Mouse (Mus musculus) MEL (cell line): ENCODE measurements around the gene Aoah. TPM values are rescaled to one million over a fixed set of nuclear protein-coding genes. Genes with fewer than 3 reads are reported as not detected.

Source experiments
- DNase-seq: peaks from one replicate; pipeline ENCODE4 v3.0.0; 2011; ENCODE audit warnings: low read depth, low spot score
- H3K27ac ChIP-seq: 2 replicates; pipeline ENCODE4 v1.5.1; 2012; ENCODE audit warnings: low read depth, mild to moderate bottlenecking, control low read depth, low read length, moderate library complexity; ENCODE audit not compliant: control insufficient read depth
- H3K27me3 ChIP-seq, 2 experiments: fragments of 150-350 bp in 1 of 2; sonication (generic) in 1 of 2; 2 replicates each; pipeline ENCODE4 v1.6.1; 2012; ENCODE audit warnings: low read length in 2 of 2, mild to moderate bottlenecking in 2 of 2, improper control_type of control experiment in 1 of 2, moderate library complexity in 1 of 2; ENCODE audit not compliant: insufficient read depth in 2 of 2, control insufficient read depth in 1 of 2
- H3K36me3 ChIP-seq, 2 experiments: 2 replicates each; pipeline ENCODE4 v1.6.1; 2012 to 2014; ENCODE audit warnings: low read length in 2 of 2, improper control_type of control experiment in 1 of 2, inconsistent platforms in 1 of 2, mild to moderate bottlenecking in 1 of 2; ENCODE audit not compliant: insufficient read depth in 2 of 2, control insufficient read depth in 1 of 2
- H3K4me1 ChIP-seq, 2 experiments: fragments of 150-350 bp in 1 of 2; sonication (generic) in 1 of 2; 2 replicates each; pipeline ENCODE4 v1.6.1; 2012; ENCODE audit warnings: low read length in 2 of 2, improper control_type of control experiment in 1 of 2, mild to moderate bottlenecking in 1 of 2; ENCODE audit not compliant: insufficient read depth in 2 of 2, control insufficient read depth in 1 of 2
- H3K4me3 ChIP-seq, 2 experiments: fragments of 150-350 bp in 1 of 2; sonication (generic) in 1 of 2; 2 replicates each; pipeline ENCODE4 v1.5.1; 2012; ENCODE audit warnings: low read depth in 2 of 2, low read length in 2 of 2, mild to moderate bottlenecking in 2 of 2, moderate library complexity in 2 of 2, control low read depth in 1 of 2, improper control_type of control experiment in 1 of 2; ENCODE audit not compliant: control insufficient read depth in 1 of 2, insufficient read depth in 1 of 2
- H3K79me2 ChIP-seq: 2 replicates; pipeline ENCODE4 v1.6.1; 2012; ENCODE audit warnings: mild to moderate bottlenecking, low read length, moderate library complexity; ENCODE audit not compliant: control insufficient read depth, poor library complexity, insufficient read depth
- H3K9ac ChIP-seq: 2 replicates; pipeline ENCODE4 v1.6.1; 2012; ENCODE audit warnings: low read depth, mild to moderate bottlenecking, control low read depth, low read length, moderate library complexity; ENCODE audit not compliant: control insufficient read depth, poor library complexity, severe bottlenecking
- H3K9me3 ChIP-seq: fragments of 150-350 bp; sonication (generic); replicated peaks from 2 replicates; pipeline ENCODE4 v1.6.1; 2012; ENCODE audit warnings: mild to moderate bottlenecking, low read length, improper control_type of control experiment, moderate library complexity; ENCODE audit not compliant: insufficient read depth
- BHLHE40 ChIP-seq: IDR thresholded peaks from 2 replicates; pipeline ENCODE4 v1.6.1; 2012; ENCODE audit warnings: low read depth, mild to moderate bottlenecking, inconsistent platforms, low read length, improper control_type of control experiment, borderline replicate concordance
- CHD1 ChIP-seq: IDR thresholded peaks from 2 replicates; pipeline ENCODE4 v1.6.1; 2012; ENCODE audit warnings: low read depth, mild to moderate bottlenecking, inconsistent platforms, low read length, improper control_type of control experiment
- CHD2 ChIP-seq: IDR thresholded peaks from 2 replicates; pipeline ENCODE4 v1.6.1; 2011; ENCODE audit warnings: low read length, improper control_type of control experiment
- E2F4 ChIP-seq: IDR thresholded peaks from 2 replicates; pipeline ENCODE4 v1.6.1; 2011; ENCODE audit warnings: low read depth, low read length, improper control_type of control experiment, borderline replicate concordance
- ELF1 ChIP-seq: IDR thresholded peaks from 2 replicates; pipeline ENCODE4 v1.6.1; 2014; ENCODE audit warnings: low read depth, mild to moderate bottlenecking, inconsistent platforms, low read length, improper control_type of control experiment, moderate library complexity
- ETS1 ChIP-seq: IDR thresholded peaks from 2 replicates; pipeline ENCODE4 v1.6.1; 2012; ENCODE audit warnings: low read depth, mild to moderate bottlenecking, inconsistent platforms, low read length, improper control_type of control experiment, moderate library complexity
- HCFC1 ChIP-seq: IDR thresholded peaks from 2 replicates; pipeline ENCODE4 v1.6.1; 2012; ENCODE audit warnings: low read depth, mild to moderate bottlenecking, inconsistent platforms, low read length, improper control_type of control experiment, moderate library complexity
- JUND ChIP-seq: IDR thresholded peaks from 2 replicates; pipeline ENCODE4 v1.6.1; 2011; ENCODE audit warnings: low read depth, mild to moderate bottlenecking, improper control_type of control experiment, low read length
- KAT2A ChIP-seq: conservative IDR thresholded peaks from 2 replicates; pipeline ENCODE4 v1.6.1; 2012; ENCODE audit warnings: low read depth, low read length, improper control_type of control experiment, inconsistent platforms
- MAFK ChIP-seq: IDR thresholded peaks from 2 replicates; pipeline ENCODE4 v1.6.1; 2011; ENCODE audit warnings: low read depth, mild to moderate bottlenecking, low read length, improper control_type of control experiment, borderline replicate concordance
- MAX ChIP-seq: IDR thresholded peaks from 2 replicates; pipeline ENCODE4 v1.6.1; 2011; ENCODE audit warnings: low read length, improper control_type of control experiment
- MAZ ChIP-seq: IDR thresholded peaks from 2 replicates; pipeline ENCODE4 v1.6.1; 2012; ENCODE audit warnings: low read depth, mild to moderate bottlenecking, inconsistent platforms, low read length, improper control_type of control experiment
- MEF2A ChIP-seq: IDR thresholded peaks from 2 replicates; pipeline ENCODE4 v1.6.1; 2014; ENCODE audit warnings: low read depth, mild to moderate bottlenecking, inconsistent platforms, low read length, improper control_type of control experiment; ENCODE audit not compliant: poor library complexity, insufficient replicate concordance, severe bottlenecking; ENCODE audit errors: extremely low read depth
- MXI1 ChIP-seq: IDR thresholded peaks from 2 replicates; pipeline ENCODE4 v1.6.1; 2011; ENCODE audit warnings: mild to moderate bottlenecking, low read depth, low read length, improper control_type of control experiment
- MYB ChIP-seq: IDR thresholded peaks from 2 replicates; pipeline ENCODE4 v1.6.1; 2011; ENCODE audit warnings: mild to moderate bottlenecking, low read depth, low read length, improper control_type of control experiment
- MYC ChIP-seq: IDR thresholded peaks from 2 replicates; pipeline ENCODE4 v1.6.1; 2011; ENCODE audit warnings: low read depth, mild to moderate bottlenecking, low read length, improper control_type of control experiment, moderate library complexity
- POLR2A ChIP-seq, 2 experiments: IDR thresholded peaks; 2 replicates each; pipeline ENCODE4 v1.6.1; 2011 to 2012; ENCODE audit warnings: low read length in 2 of 2, mild to moderate bottlenecking in 2 of 2, control low read depth in 1 of 2, improper control_type of control experiment in 1 of 2, low read depth in 1 of 2, moderate library complexity in 1 of 2; ENCODE audit not compliant: control insufficient read depth in 1 of 2, insufficient read depth in 1 of 2, poor library complexity in 1 of 2
- POLR2AphosphoS2 ChIP-seq: IDR thresholded peaks from 2 replicates; pipeline ENCODE4 v1.6.1; 2011; ENCODE audit warnings: low read length, improper control_type of control experiment
- POLR2AphosphoS5 ChIP-seq: IDR thresholded peaks from 2 replicates; pipeline ENCODE4 v1.6.1; 2012; ENCODE audit warnings: low read depth, borderline replicate concordance, mild to moderate bottlenecking, inconsistent platforms, low read length, moderate library complexity, mixed read lengths
- RAD21 ChIP-seq: IDR thresholded peaks from 2 replicates; pipeline ENCODE4 v1.6.1; 2011; ENCODE audit warnings: mild to moderate bottlenecking, low read depth, low read length, improper control_type of control experiment
- RCOR1 ChIP-seq: IDR thresholded peaks from 2 replicates; pipeline ENCODE4 v1.6.1; 2012; ENCODE audit warnings: low read depth, mild to moderate bottlenecking, inconsistent platforms, low read length, improper control_type of control experiment
- SIN3A ChIP-seq: IDR thresholded peaks from 2 replicates; pipeline ENCODE4 v1.6.1; 2012; ENCODE audit warnings: low read length, improper control_type of control experiment, inconsistent platforms
- SMC3 ChIP-seq: IDR thresholded peaks from 2 replicates; pipeline ENCODE4 v1.6.1; 2011; ENCODE audit warnings: low read depth, low read length, improper control_type of control experiment
- TBP ChIP-seq: IDR thresholded peaks from 2 replicates; pipeline ENCODE4 v1.8.0; 2011; ENCODE audit warnings: low read depth, low read length, improper control_type of control experiment
- TCF12 ChIP-seq: IDR thresholded peaks from 2 replicates; pipeline ENCODE4 v1.6.1; 2014; ENCODE audit warnings: low read depth, mild to moderate bottlenecking, inconsistent platforms, low read length, improper control_type of control experiment, moderate library complexity
- UBTF ChIP-seq: IDR thresholded peaks from 2 replicates; pipeline ENCODE4 v1.6.1; 2012; ENCODE audit warnings: low read depth, mild to moderate bottlenecking, inconsistent platforms, low read length, improper control_type of control experiment, moderate library complexity, borderline replicate concordance; ENCODE audit not compliant: insufficient read depth
- USF1 ChIP-seq: IDR thresholded peaks from 2 replicates; pipeline ENCODE4 v1.6.1; 2014; ENCODE audit warnings: low read depth, mild to moderate bottlenecking, inconsistent platforms, low read length, improper control_type of control experiment, moderate library complexity
- USF2 ChIP-seq, 2 experiments: IDR thresholded peaks; 2 replicates each; pipeline ENCODE4 v1.6.1; 2011 to 2012; ENCODE audit warnings: improper control_type of control experiment in 2 of 2, low read length in 2 of 2, borderline replicate concordance in 1 of 2, inconsistent platforms in 1 of 2, low read depth in 1 of 2, mild to moderate bottlenecking in 1 of 2; ENCODE audit not compliant: insufficient read depth in 1 of 2
- ZMIZ1 ChIP-seq: IDR thresholded peaks from 2 replicates; pipeline ENCODE4 v1.6.1; 2012; ENCODE audit warnings: low read depth, mild to moderate bottlenecking, inconsistent platforms, low read length, improper control_type of control experiment, moderate library complexity
- ZNF384 ChIP-seq: IDR thresholded peaks from 2 replicates; pipeline ENCODE4 v1.6.1; 2012; ENCODE audit warnings: low read depth, mild to moderate bottlenecking, inconsistent platforms, low read length, improper control_type of control experiment
- polyA plus RNA-seq, 2 experiments: library from polyadenylated mRNA; stranded (reverse) in 1 of 2; unstranded in 1 of 2; fragments of >175 nt in 1 of 2; fragments of >200 nt in 1 of 2; gene quantifications; 2 replicates each; pipeline versions ENCODE4 v1.2.1 to v1.2.4; 2012; ENCODE audit warnings: low replicate concordance in 2 of 2, low read depth in 1 of 2; ENCODE audit not compliant: insufficient read length in 2 of 2, insufficient read depth in 1 of 2, missing spikeins in 1 of 2
- total RNA-seq: library from RNA; depleted of rRNA; stranded (reverse); fragments of 300-350 nt; gene quantifications from 2 replicates; pipeline ENCODE4 v1.2.3, GENCODE M21; 2012

The Aoah gene
- total and polyA plus RNA-seq, 3 experiments = not detected

- Histone ChIP-seq H3K36me3 (no peaks in the 10 kb centered on the region), H3K4me3 (no peak overlapping the region), H3K27me3 (no peaks in the 10 kb centered on the region), H3K4me1 (no peaks in the 10 kb centered on the region), H3K27ac (no peak overlapping the region), H3K9ac (no peak overlapping the region)
- TF ChIP-seq MEF2A (no peak), MXI1 (no peak), USF2 (IDR thresholded peaks at IDR 0.05; ENCODE audit: borderline replicate concordance in 1 of 2, insufficient read depth in 1 of 2, low read depth in 1 of 2, low read length in 2 of 2) (no peak), SIN3A (no peak), MAX (no peak), POLR2A (IDR thresholded peaks at IDR 0.05; ENCODE audit: control insufficient read depth in 1 of 2, insufficient read depth in 1 of 2, low read depth in 1 of 2, low read length in 2 of 2, poor library complexity in 1 of 2) (no peak), SMC3 (no peak), JUND (no peak), RCOR1 (no peak), BHLHE40 (no peak), CHD1 (no peak), ZMIZ1 (no peak), ZNF384 (no peak), USF1 (no peak), TCF12 (no peak), KAT2A (no peak)
- TF ChIP-seq, all 39 proteins: peak for 0
- H3K9me3 ChIP-seq = no peaks in the 10 kb centered on the region
- DNase-seq = no peak
- no peaks in the 10 kb centered on the region for H3K79me2 ChIP-seq
Observed at GRCm38 (mm10) chr13:20786825-20787245, 7.1 kb upstream of the Aoah start.

- no peaks in the 10 kb centered on the region for H3K4me1 ChIP-seq
- H3K27ac ChIP-seq = no peak overlapping the region
- DNase-seq = no peak
- H3K36me3 ChIP-seq = no peaks in the 10 kb centered on the region
- no peak overlapping the region for H3K9ac ChIP-seq
- H3K4me3 ChIP-seq = no peak overlapping the region
- H3K79me2 ChIP-seq = no peaks in the 10 kb centered on the region
- no peaks in the 10 kb centered on the region for H3K27me3 ChIP-seq
- H3K9me3 ChIP-seq = no peaks in the 10 kb centered on the region
- no peak for TF ChIP-seq UBTF
- no peak for TF ChIP-seq E2F4
- TF ChIP-seq MYB = no peak
- no peak for TF ChIP-seq KAT2A
- TF ChIP-seq TBP = no peak
- TF ChIP-seq MAX = no peak
- no peak for TF ChIP-seq POLR2AphosphoS5
- no peak for TF ChIP-seq MAZ
- no peak for TF ChIP-seq ELF1
- no peak for TF ChIP-seq ETS1
- no peak for TF ChIP-seq TCF12
- no peak for TF ChIP-seq MAFK
- TF ChIP-seq HCFC1 = no peak
- TF ChIP-seq CHD1 = no peak
- no peak for TF ChIP-seq CHD2
- TF ChIP-seq POLR2AphosphoS2 = no peak
- no peak for TF ChIP-seq ZMIZ1
- TF ChIP-seq MYC = no peak
- no peak for TF ChIP-seq RAD21
- TF ChIP-seq SIN3A = no peak
Observed at GRCm38 (mm10) chr13:20787952-20788351, 6.0 kb upstream of the Aoah start.
